Mouse (Mus musculus): ENCODE data around the gene Ppox. TPM values are rescaled to one million over a fixed set of nuclear protein-coding genes. Genes with fewer than 3 reads are reported as not detected.
"Not testable (repeated sequence)": the region's sequence is repeated elsewhere in the genome, so short reads cannot be mapped to it uniquely, and the experiment has no call there.

Ppox gene
- total RNA-seq, 4 experiments from 2014 or later = 7.3 to 10.7 (median 9.0) TPM

DNA sequence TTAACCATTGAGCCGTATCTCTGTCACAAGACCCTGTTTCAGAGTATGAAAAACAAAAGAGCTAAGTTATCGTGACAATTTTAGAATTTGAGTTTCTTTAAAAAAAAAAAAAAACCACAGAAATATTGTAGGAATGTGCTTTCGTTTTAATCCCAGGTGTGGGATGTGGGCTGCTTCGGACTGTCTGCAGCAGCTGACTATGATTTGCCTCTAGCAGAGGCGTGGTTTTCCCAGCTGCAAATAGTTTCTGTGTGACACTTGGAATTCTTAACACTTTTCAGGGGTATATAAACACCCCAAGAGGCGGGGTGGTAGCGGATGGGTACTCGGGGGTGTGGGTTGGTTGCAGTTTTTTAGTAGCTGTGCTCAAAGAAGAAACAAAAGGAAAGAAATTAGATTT, 35.6 kb downstream of the Ppox start:
- no peak for DNase-seq (ENCODE audit: low spot score in 2 of 2)

DNA sequence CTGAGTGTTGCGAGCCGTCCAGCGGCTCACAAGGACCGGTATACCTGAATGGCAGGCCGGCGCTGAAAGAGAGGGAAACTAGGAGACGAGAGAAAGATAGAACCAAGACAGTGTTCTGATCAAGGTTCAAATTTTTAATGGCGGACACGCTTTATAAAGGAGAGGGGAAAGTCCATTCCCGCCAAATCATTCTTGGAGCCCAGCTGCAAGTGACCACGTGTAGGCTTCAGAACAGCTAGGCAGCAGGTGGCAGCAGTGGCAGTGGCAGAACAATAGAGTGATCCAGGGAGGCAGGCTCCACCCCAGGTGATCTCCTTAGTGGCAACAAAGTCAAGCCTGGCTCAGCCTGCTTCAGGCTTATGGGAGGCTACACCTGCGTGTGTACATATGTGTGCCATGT, 39.0 kb downstream of the Ppox start:
- not testable (repeated sequence) for DNase-seq (ENCODE audit: low spot score in 2 of 2)

GRCm38 (mm10) chr1:171240911-171241310, 40.1 kb downstream of the Ppox start:
- no peak for DNase-seq (ENCODE audit: low spot score in 2 of 2)

DNA sequence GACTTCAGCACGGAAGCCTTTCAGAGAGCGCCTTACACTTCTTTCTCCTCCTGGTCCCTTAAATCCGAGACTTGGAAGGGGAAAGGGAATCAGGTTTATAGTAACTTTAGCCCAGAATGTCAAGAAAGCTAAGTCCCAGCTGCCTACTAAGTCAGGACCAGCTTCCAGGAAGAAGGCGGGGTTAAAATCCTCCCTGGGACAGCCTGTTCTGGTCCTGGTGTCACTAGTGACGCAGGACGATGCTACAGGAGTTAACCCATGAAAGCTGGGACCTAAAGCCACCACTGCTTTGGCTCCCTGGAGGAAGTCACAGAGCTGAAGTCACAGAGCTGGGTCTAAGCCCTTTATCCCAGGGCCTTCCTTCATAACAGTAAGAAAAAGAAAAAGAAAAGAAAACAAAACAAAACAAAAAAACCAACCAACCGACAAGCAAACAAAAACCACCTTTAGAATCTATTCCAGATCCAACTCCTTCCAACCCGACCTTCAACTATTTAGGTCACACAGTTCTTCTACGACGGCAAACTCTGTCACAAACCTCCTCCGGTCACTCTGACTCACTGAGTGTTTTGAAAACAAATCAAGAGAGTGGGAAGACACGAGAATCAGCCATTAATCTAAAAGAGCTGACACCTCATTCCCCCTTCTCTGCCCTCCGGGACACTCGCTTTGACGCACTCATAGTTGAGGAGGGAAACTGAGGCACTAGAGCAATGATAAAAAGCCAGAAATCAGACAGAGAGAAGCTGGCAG, 40.8 kb downstream of the Ppox start:
- peak; percentile 60 to 66 for DNase-seq (ENCODE audit: low spot score in 2 of 2)

GRCm38 (mm10) chr1:171238463-171238862, 42.5 kb downstream of the Ppox start:
- DNase-seq (ENCODE audit: low spot score in 2 of 2) = peak; percentile 57 to 58

GRCm38 (mm10) chr1:171237438-171237837, 43.5 kb downstream of the Ppox start:
- no peak for DNase-seq (ENCODE audit: low spot score in 2 of 2)

DNA sequence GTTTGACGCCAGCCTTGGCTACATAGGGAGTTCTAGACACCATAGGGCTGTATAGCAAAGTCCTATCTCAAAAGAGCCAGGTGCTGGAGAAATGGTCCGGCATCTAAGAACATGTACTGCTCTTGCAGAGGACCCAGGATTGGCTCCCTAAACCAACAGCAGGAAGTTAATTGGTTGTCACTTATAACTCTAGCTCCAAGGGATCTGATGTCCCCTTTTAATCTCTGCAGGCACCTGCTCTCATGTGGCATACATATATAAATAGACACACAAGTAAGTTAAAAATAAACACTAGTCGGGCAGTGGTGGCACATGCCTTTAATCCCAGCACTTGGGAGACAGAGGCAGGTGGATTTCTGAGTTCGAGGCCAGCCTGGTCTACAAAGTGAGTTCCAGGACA, 45.2 kb downstream of the Ppox start:
- no peak for DNase-seq (ENCODE audit: low spot score in 2 of 2)

- no peak for DNase-seq (ENCODE audit: low spot score in 2 of 2)
Measured at GRCm38 (mm10) chr1:171234538-171234937, 46.4 kb downstream of the Ppox start.

GRCm38 (mm10) chr1:171234126-171234525, 46.9 kb downstream of the Ppox start, which contains the start of gene Fcer1g:
Gene Fcer1g, minus strand, starts transcription at chr1:171234365.
- no peak for DNase-seq (ENCODE audit: low spot score in 2 of 2)

DNA sequence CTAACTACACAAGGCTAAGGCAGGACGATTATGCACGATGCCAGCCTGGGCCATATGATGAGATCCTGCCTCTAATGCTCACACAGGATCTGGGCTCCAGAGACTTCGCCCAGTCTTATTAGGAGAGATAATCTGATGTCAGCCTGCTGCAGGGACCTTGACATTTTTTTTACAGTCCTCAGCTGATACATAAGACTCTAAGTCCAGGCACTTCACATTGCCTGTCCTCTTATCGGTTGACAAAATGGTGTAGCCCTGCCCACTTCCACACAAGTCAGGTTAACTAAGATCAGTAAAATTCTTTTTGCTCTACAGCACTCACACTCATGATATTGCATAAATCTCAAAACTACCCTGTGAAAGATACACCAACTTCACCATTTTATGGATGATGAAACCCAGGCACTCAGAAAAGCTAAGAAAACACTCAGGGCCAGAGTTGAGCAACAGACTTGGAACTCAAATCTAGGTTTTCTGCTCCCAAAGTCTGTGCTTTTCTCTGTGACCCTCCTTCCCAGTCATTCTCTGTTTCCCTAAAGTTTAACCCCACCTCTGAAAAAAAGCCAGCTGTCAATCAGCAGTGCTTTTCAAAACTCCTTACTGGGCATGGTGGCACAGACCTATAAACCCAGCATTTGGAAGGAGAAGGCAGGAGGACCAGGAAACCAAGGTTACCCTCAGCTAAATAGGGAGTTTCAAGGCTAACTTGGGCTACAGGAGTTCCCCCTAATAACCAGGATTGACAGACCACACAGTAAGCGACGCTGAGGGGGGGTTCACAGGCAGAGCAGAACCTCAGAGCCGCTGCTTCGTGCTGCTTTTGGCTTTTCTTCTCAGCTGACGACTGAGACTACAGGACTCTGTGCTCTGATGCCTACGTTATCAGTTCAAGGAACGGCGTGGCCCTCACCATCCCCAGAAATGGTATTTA, 47.9 kb downstream of the Ppox start:
- no peak for DNase-seq (ENCODE audit: low spot score in 2 of 2)

- DNase-seq (ENCODE audit: low spot score in 2 of 2) = no peak
Measured at GRCm38 (mm10) chr1:171232348-171232747, 48.6 kb downstream of the Ppox start.

- DNase-seq (ENCODE audit: low spot score in 2 of 2) = no peak
Measured at GRCm38 (mm10) chr1:171231844-171232243, 49.1 kb downstream of the Ppox start.

DNA sequence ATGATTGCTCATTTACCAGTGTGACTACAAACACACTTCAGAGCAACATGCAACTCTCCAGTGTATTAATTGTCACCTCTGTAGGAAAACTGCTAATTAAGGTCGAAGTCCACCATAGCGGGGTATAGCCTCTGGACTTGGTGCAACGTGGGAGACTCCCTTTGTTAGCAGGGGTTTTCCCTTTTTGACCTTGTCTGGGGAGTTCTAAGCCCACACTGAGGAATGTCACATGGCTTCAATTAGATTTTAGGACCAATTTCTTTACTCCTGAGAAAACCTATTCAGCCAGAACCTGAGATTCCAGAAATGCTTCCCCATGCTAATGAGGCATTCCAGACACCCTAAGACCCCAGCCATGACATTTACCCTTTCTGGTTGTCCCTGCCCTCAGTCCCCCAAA, 50.8 kb downstream of the Ppox start:
- DNase-seq (ENCODE audit: low spot score in 2 of 2) = no peak

- no peak for DNase-seq (ENCODE audit: low spot score in 2 of 2)
Measured at GRCm38 (mm10) chr1:171229750-171230149, 51.2 kb downstream of the Ppox start.

GRCm38 (mm10) chr1:171227879-171228278, 53.1 kb downstream of the Ppox start:
- no peak for DNase-seq (ENCODE audit: low spot score in 2 of 2)

GRCm38 (mm10) chr1:171226780-171227179, 54.2 kb downstream of the Ppox start:
- no peak for DNase-seq (ENCODE audit: low spot score in 2 of 2)

Other genes with a start within 250 kb of the Ppox start
- 1 to 10 TPM in 3 of 4 experiments, under 1 TPM in 1; 0.73 to 1.8 (median 1.4) TPM for gene Fcgr3, start 216.3 kb downstream of the Ppox start, total RNA-seq (2022)
- gene Cfap126, start 167.3 kb downstream of the Ppox start, total RNA-seq (2022) = 1 to 10 TPM in 3 of 4 experiments, under 1 TPM in 1; 0.56 to 1.3 (median 1.2) TPM
- gene Sdhc, start 130.6 kb downstream of the Ppox start, total RNA-seq (2022) = 100 to 1,000 TPM; 597 to 760 (median 703) TPM
- gene Mpz, start 130.5 kb downstream of the Ppox start, total RNA-seq (2022) = 10 to 100 TPM in 3 of 4 experiments, 1 to 10 TPM in 1; 5.2 to 26.1 (median 16.9) TPM
- 10 to 100 TPM; 40.2 to 94.7 (median 71.0) TPM for gene Pcp4l1, start 84.9 kb downstream of the Ppox start, total RNA-seq (2022)
- under 1 TPM in 1 of 4 experiments, not detected in 3; 0.21 TPM for gene Nr1i3, start 67.2 kb downstream of the Ppox start, total RNA-seq (2022)
- gene Tomm40l, start 58.7 kb downstream of the Ppox start, total RNA-seq (2022) = 10 to 100 TPM; 46.4 to 50.9 (median 50.4) TPM
- gene Apoa2, start 56.1 kb downstream of the Ppox start, total RNA-seq (2022) = 1 to 10 TPM in 2 of 4 experiments, not detected in 2; 1.5 to 6.1 TPM
- 1 to 10 TPM in 3 of 4 experiments, under 1 TPM in 1; 0.85 to 3.1 (median 2.3) TPM for gene Fcer1g, start 46.8 kb downstream of the Ppox start, total RNA-seq (2022)
- under 1 TPM in 2 of 4 experiments, not detected in 2; 0.09 to 0.36 TPM for gene Adamts4, start 30.8 kb downstream of the Ppox start, total RNA-seq (2022)
- 100 to 1,000 TPM; 830 to 997 (median 868) TPM for gene Ndufs2, start 29.8 kb downstream of the Ppox start, total RNA-seq (2022)
- 10 to 100 TPM in 2 of 4 experiments, 1 to 10 TPM in 2; 8.7 to 14.1 (median 10.9) TPM for gene B4galt3, start 10.9 kb downstream of the Ppox start, total RNA-seq (2022)
- 10 to 100 TPM; 15.3 to 19.3 (median 16.2) TPM for gene Usp21, start 6.8 kb upstream of the Ppox start, total RNA-seq (2022)
- 100 to 1,000 TPM; 102 to 110 (median 106) TPM for gene Ufc1, start 13.8 kb upstream of the Ppox start, total RNA-seq (2022)
- gene Dedd, start 48.0 kb upstream of the Ppox start, total RNA-seq (2022) = 10 to 100 TPM; 31.9 to 39.7 (median 37.3) TPM
- gene Nit1, start 64.5 kb upstream of the Ppox start, total RNA-seq (2022) = 10 to 100 TPM; 25.6 to 30.3 (median 29.0) TPM
- gene Pfdn2, start 64.5 kb upstream of the Ppox start, total RNA-seq (2022) = 100 to 1,000 TPM in 2 of 4 experiments, 10 to 100 TPM in 2; 46.7 to 104 (median 77.5) TPM
- gene Klhdc9, start 79.6 kb upstream of the Ppox start, total RNA-seq (2022) = not detected
- not detected for gene Nectin4, start 88.9 kb upstream of the Ppox start, total RNA-seq (2022)
- gene Arhgap30, start 107.8 kb upstream of the Ppox start, total RNA-seq (2022) = under 1 TPM; 0.34 to 0.63 (median 0.44) TPM
- gene Usf1, start 130.1 kb upstream of the Ppox start, total RNA-seq (2022) = 10 to 100 TPM; 29.3 to 35.5 (median 33.0) TPM
- gene Tstd1, start 137.7 kb upstream of the Ppox start, total RNA-seq (2022) = under 1 TPM in 2 of 4 experiments, not detected in 2; 0.51 to 0.58 TPM
- 1 to 10 TPM; 3.6 to 5.9 (median 4.2) TPM for gene F11r, start 156.3 kb upstream of the Ppox start, total RNA-seq (2022)
- gene Alyref2, start 222.3 kb upstream of the Ppox start, total RNA-seq (2022) = 1 to 10 TPM in 3 of 4 experiments, under 1 TPM in 1; 0.90 to 1.3 (median 1.2) TPM